Mouse (Mus musculus) CH12.LX (cell line): ENCODE measurements around the gene 4930519G04Rik. TPM values are rescaled to one million over a fixed set of nuclear protein-coding genes. Genes with fewer than 3 reads are reported as not detected.

Experiments used
- DNase-seq: peaks from one replicate; pipeline ENCODE4 v3.0.0-alpha.2; 2013; ENCODE audit errors: extremely low read depth
- H3K27ac ChIP-seq: 2 replicates; pipeline ENCODE4 v1.5.1; 2012; ENCODE audit warnings: low read depth, mild to moderate bottlenecking, control low read depth, moderate library complexity; ENCODE audit not compliant: insufficient read depth
- H3K27me3 ChIP-seq: replicated peaks from 2 replicates; pipeline ENCODE3; 2012; ENCODE audit warnings: inconsistent platforms
- H3K36me3 ChIP-seq, 2 experiments: replicated peaks in 1 of 2; 2 replicates each; pipeline versions ENCODE3 to v1.6.1; 2012; ENCODE audit warnings: inconsistent platforms in 1 of 2, low read length in 1 of 2, mild to moderate bottlenecking in 1 of 2, mixed read lengths in 1 of 2, moderate library complexity in 1 of 2; ENCODE audit not compliant: control insufficient read depth in 1 of 2, insufficient read depth in 1 of 2
- H3K4me1 ChIP-seq, 2 experiments: 2 replicates each; pipeline ENCODE4 v1.6.1; 2012; ENCODE audit warnings: inconsistent platforms in 1 of 2, moderate library complexity in 1 of 2; ENCODE audit not compliant: insufficient read depth in 2 of 2, control insufficient read depth in 1 of 2
- H3K4me2 ChIP-seq: 2 replicates; pipeline ENCODE4 v1.6.1; 2012; ENCODE audit warnings: low read depth, mild to moderate bottlenecking, control low read depth; ENCODE audit not compliant: poor library complexity, insufficient read depth, severe bottlenecking
- H3K4me3 ChIP-seq, 3 experiments: fragments of 150-350 bp in 1 of 3; sonication (generic) in 1 of 3; replicated peaks in 1 of 3; 2 replicates each; pipeline versions ENCODE3 to v1.5.1; 2011 to 2012; ENCODE audit warnings: low read depth in 2 of 3, low read length in 2 of 3, mild to moderate bottlenecking in 2 of 3, moderate library complexity in 2 of 3, control low read depth in 1 of 3, improper control_type of control experiment in 1 of 3, inconsistent platforms in 1 of 3, mixed read lengths in 1 of 3; ENCODE audit not compliant: poor library complexity in 1 of 3
- H3K79me2 ChIP-seq: replicated peaks from 2 replicates; pipeline ENCODE4 v1.6.1; 2012; ENCODE audit warnings: mild to moderate bottlenecking, moderate library complexity; ENCODE audit not compliant: control insufficient read depth, poor library complexity, insufficient read depth, severe bottlenecking; ENCODE audit errors: extremely low read depth
- H3K9ac ChIP-seq: 2 replicates; pipeline ENCODE4 v1.6.1; 2012; ENCODE audit warnings: low read depth, mild to moderate bottlenecking, control low read depth, moderate library complexity; ENCODE audit not compliant: insufficient read depth
- H3K9me3 ChIP-seq: replicated peaks from 2 replicates; pipeline ENCODE3; 2012; ENCODE audit warnings: low read length, inconsistent platforms, mixed read lengths
- CHD2 ChIP-seq: IDR thresholded peaks from 2 replicates; pipeline ENCODE4 v1.6.1; 2011; ENCODE audit warnings: low read length, improper control_type of control experiment
- ELF1 ChIP-seq: IDR thresholded peaks from 2 replicates; pipeline ENCODE4 v1.6.1; 2014; ENCODE audit warnings: low read depth, mild to moderate bottlenecking, inconsistent platforms, low read length, improper control_type of control experiment
- EP300 ChIP-seq: IDR thresholded peaks from 2 replicates; pipeline ENCODE4 v1.6.1; 2011; ENCODE audit warnings: low read length, improper control_type of control experiment
- NRF1 ChIP-seq: IDR thresholded peaks from 2 replicates; pipeline ENCODE4 v1.6.1; 2014; ENCODE audit warnings: low read depth, mild to moderate bottlenecking, inconsistent platforms, low read length, improper control_type of control experiment, moderate library complexity
- PAX5 ChIP-seq: IDR thresholded peaks from 2 replicates; pipeline ENCODE4 v1.6.1; 2012; ENCODE audit warnings: low read length, inconsistent platforms, mixed read lengths
- RAD21 ChIP-seq: IDR thresholded peaks from 2 replicates; pipeline ENCODE4 v1.6.1; 2011; ENCODE audit warnings: low read depth, mild to moderate bottlenecking, low read length, improper control_type of control experiment, moderate library complexity
- SMC3 ChIP-seq: IDR thresholded peaks from 2 replicates; pipeline ENCODE4 v1.6.1; 2011; ENCODE audit warnings: low read depth, low read length, improper control_type of control experiment
- USF2 ChIP-seq: conservative IDR thresholded peaks from 2 replicates; pipeline ENCODE4 v1.6.1; 2011; ENCODE audit warnings: low read depth, low read length, improper control_type of control experiment
- dilution Hi-C: fragments of 300-500 bp; cut with MboI; formaldehyde crosslinking; loops from 2 replicates; pipeline ENCODE4 v1.14.3; 2020; ENCODE audit warnings: low sequenced_read_pairs; ENCODE audit not compliant: extremely low pct_unique_long_range_greater_than_20kb, extremely low pct_ligation_motif_present
- in situ Hi-C: fragments of 300-500 bp; cut with MboI; formaldehyde crosslinking; loops from 3 replicates; pipeline ENCODE4 v1.14.3; 2019; ENCODE audit warnings: low sequenced_read_pairs, low pct_ligation_motif_present, low pct_unique_long_range_greater_than_20kb, mixed read lengths
- polyA plus RNA-seq: library from polyadenylated mRNA; unstranded; fragments of >175 nt; gene quantifications from 2 replicates; pipeline ENCODE4 v1.2.1, GENCODE M21; 2012; ENCODE audit warnings: low read depth; ENCODE audit not compliant: insufficient read length
- total RNA-seq, 2 experiments: library from RNA; depleted of rRNA; stranded (reverse); fragments of 300-350 nt in 1 of 2; fragments of >200 nt in 1 of 2; gene quantifications; 2 replicates each; pipeline ENCODE4 v1.2.3; 2012 to 2014

The 4930519G04Rik gene
- total and polyA plus RNA-seq, 3 experiments, result not detected

GRCm38 (mm10) chr5:114931626-114932025 is 78.2 kb downstream of the 4930519G04Rik start:
- no peak overlapping the region for H3K27ac ChIP-seq
- H3K27me3 ChIP-seq, result no peaks in the 10 kb centered on the region
- TF ChIP-seq ELF1, result no peak
- no peak for TF ChIP-seq PAX5
- no peak for TF ChIP-seq NRF1
- no peak for TF ChIP-seq SMC3
- peaks cover 10 to 25% of the 10 kb centered on the region in 2 experiments; a peak in 3 of 4 replicates for H3K4me1 ChIP-seq
- H3K4me3 ChIP-seq, result no peak overlapping the region
- no peak overlapping the region for H3K9ac ChIP-seq
- H3K79me2 ChIP-seq, result no peaks in the 10 kb centered on the region
- in situ Hi-C loops (no loop called here), dilution Hi-C loops (no loop called here)
- no peak for DNase-seq
- H3K36me3 ChIP-seq, result no peaks in the 10 kb centered on the region
- H3K9me3 ChIP-seq, result no peaks in the 10 kb centered on the region
- no peak overlapping the region for H3K4me2 ChIP-seq

- Histone ChIP-seq H3K36me3 (no peaks in the 10 kb centered on the region), H3K9me3 (no peaks in the 10 kb centered on the region), H3K4me3 (no peak overlapping the region), H3K27ac (no peak overlapping the region), H3K4me1 (peaks cover 7 to 18% of the 10 kb centered on the region in 2 experiments; a peak in 3 of 4 replicates), H3K9ac (no peak overlapping the region), H3K79me2 (no peaks in the 10 kb centered on the region), H3K4me2 (no peak overlapping the region), H3K27me3 (peaks cover 2% of the 10 kb centered on the region)
- dilution Hi-C loops (no loop called here), in situ Hi-C loops (no loop called here)
- DNase-seq, result no peak
- no peak for TF ChIP-seq EP300
- TF ChIP-seq RAD21, result no peak
- no peak for TF ChIP-seq CHD2
- no peak for TF ChIP-seq USF2
Observed at GRCm38 (mm10) chr5:114933206-114933605, 79.7 kb downstream of the 4930519G04Rik start.

Other genes starting within 250 kb of the 4930519G04Rik start
- gene Trpv4, start 195.2 kb upstream of the 4930519G04Rik start, total RNA-seq (2012; rRNA removed), result 0.13 TPM in 1 of 2 replicates, not detected in the other
- not detected in 2 replicates for gene Trpv4, start 195.2 kb upstream of the 4930519G04Rik start, total RNA-seq (2014; rRNA removed)
- 0.22 and 0.24 TPM in 2 replicates for gene Trpv4, start 195.2 kb upstream of the 4930519G04Rik start, polyA plus RNA-seq
- gene Gltp, start 162.7 kb upstream of the 4930519G04Rik start, total RNA-seq (2012; rRNA removed), result 25.5 and 28.3 TPM in 2 replicates
- 23.6 and 23.8 TPM in 2 replicates for gene Gltp, start 162.7 kb upstream of the 4930519G04Rik start, total RNA-seq (2014; rRNA removed)
- gene Gltp, start 162.7 kb upstream of the 4930519G04Rik start, polyA plus RNA-seq, result 90.4 and 98.4 TPM in 2 replicates
- 6.7 and 9.1 TPM in 2 replicates for gene Tchp, start 145.9 kb upstream of the 4930519G04Rik start, total RNA-seq (2012; rRNA removed)
- 4.3 and 4.9 TPM in 2 replicates for gene Tchp, start 145.9 kb upstream of the 4930519G04Rik start, total RNA-seq (2014; rRNA removed)
- gene Tchp, start 145.9 kb upstream of the 4930519G04Rik start, polyA plus RNA-seq, result 11.6 and 15.3 TPM in 2 replicates
- gene Ankrd13a, start 79.0 kb upstream of the 4930519G04Rik start, total RNA-seq (2012; rRNA removed), result 73.8 and 82.3 TPM in 2 replicates
- 80.8 and 89.4 TPM in 2 replicates for gene Ankrd13a, start 79.0 kb upstream of the 4930519G04Rik start, total RNA-seq (2014; rRNA removed)
- 121 and 123 TPM in 2 replicates for gene Ankrd13a, start 79.0 kb upstream of the 4930519G04Rik start, polyA plus RNA-seq
- gene Git2, start 78.1 kb upstream of the 4930519G04Rik start, total RNA-seq (2012; rRNA removed), result 19.3 and 22.1 TPM in 2 replicates
- gene Git2, start 78.1 kb upstream of the 4930519G04Rik start, total RNA-seq (2014; rRNA removed), result 9.4 and 12.3 TPM in 2 replicates
- gene Git2, start 78.1 kb upstream of the 4930519G04Rik start, polyA plus RNA-seq, result 25.5 and 29.4 TPM in 2 replicates
- 15.5 and 17.5 TPM in 2 replicates for gene 1500011B03Rik, start 30.2 kb upstream of the 4930519G04Rik start, total RNA-seq (2012; rRNA removed)
- 39.1 and 39.7 TPM in 2 replicates for gene 1500011B03Rik, start 30.2 kb upstream of the 4930519G04Rik start, total RNA-seq (2014; rRNA removed)
- gene 1500011B03Rik, start 30.2 kb upstream of the 4930519G04Rik start, polyA plus RNA-seq, result 31.4 and 35.5 TPM in 2 replicates
- 0.04 TPM in 1 of 2 replicates, not detected in the other for gene Gm9936, start 5.0 kb downstream of the 4930519G04Rik start, total RNA-seq (2012; rRNA removed)
- gene Gm9936, start 5.0 kb downstream of the 4930519G04Rik start, total RNA-seq (2014; rRNA removed), result 0.15 and 0.26 TPM in 2 replicates
- 0.11 TPM in 1 of 2 replicates, not detected in the other for gene Gm9936, start 5.0 kb downstream of the 4930519G04Rik start, polyA plus RNA-seq
- not detected in 2 replicates for gene Oasl2, start 43.3 kb downstream of the 4930519G04Rik start, total RNA-seq (2012; rRNA removed)
- gene Oasl2, start 43.3 kb downstream of the 4930519G04Rik start, total RNA-seq (2014; rRNA removed), result not detected in 2 replicates
- gene Oasl2, start 43.3 kb downstream of the 4930519G04Rik start, polyA plus RNA-seq, result 0.31 and 0.38 TPM in 2 replicates
- not detected in 2 replicates for gene Oasl1, start 69.6 kb downstream of the 4930519G04Rik start, total RNA-seq (2012; rRNA removed)
- gene Oasl1, start 69.6 kb downstream of the 4930519G04Rik start, total RNA-seq (2014; rRNA removed), result not detected in 2 replicates
- 0.37 and 0.46 TPM in 2 replicates for gene Oasl1, start 69.6 kb downstream of the 4930519G04Rik start, polyA plus RNA-seq
- 21.6 TPM in 2 replicates for gene 2210016L21Rik, start 88.5 kb downstream of the 4930519G04Rik start, total RNA-seq (2012; rRNA removed)
- 11.0 and 11.5 TPM in 2 replicates for gene 2210016L21Rik, start 88.5 kb downstream of the 4930519G04Rik start, total RNA-seq (2014; rRNA removed)
- gene 2210016L21Rik, start 88.5 kb downstream of the 4930519G04Rik start, polyA plus RNA-seq, result 32.5 and 49.1 TPM in 2 replicates
- not detected in 2 replicates for gene Hnf1a, start 117.4 kb downstream of the 4930519G04Rik start, total RNA-seq (2012; rRNA removed)
- not detected in 2 replicates for gene Hnf1a, start 117.4 kb downstream of the 4930519G04Rik start, total RNA-seq (2014; rRNA removed)
- gene Hnf1a, start 117.4 kb downstream of the 4930519G04Rik start, polyA plus RNA-seq, result not detected in 2 replicates
- gene Sppl3, start 157.5 kb downstream of the 4930519G04Rik start, total RNA-seq (2012; rRNA removed), result 13.6 and 14.3 TPM in 2 replicates
- gene Sppl3, start 157.5 kb downstream of the 4930519G04Rik start, total RNA-seq (2014; rRNA removed), result 12.1 and 14.9 TPM in 2 replicates
- 18.3 and 29.2 TPM in 2 replicates for gene Sppl3, start 157.5 kb downstream of the 4930519G04Rik start, polyA plus RNA-seq
- 1.7 and 3.2 TPM in 2 replicates for gene Gm10401, start 244.6 kb downstream of the 4930519G04Rik start, total RNA-seq (2012; rRNA removed)
- gene Gm10401, start 244.6 kb downstream of the 4930519G04Rik start, total RNA-seq (2014; rRNA removed), result not detected in 2 replicates
- gene Gm10401, start 244.6 kb downstream of the 4930519G04Rik start, polyA plus RNA-seq, result 6.9 and 10.9 TPM in 2 replicates